Mouse (Mus musculus): ENCODE results near the gene Zranb3. TPM values are rescaled to one million over a fixed set of nuclear protein-coding genes. Genes with fewer than 3 reads are reported as not detected.
"Not testable (repeated sequence)": the region's sequence is repeated elsewhere in the genome, so short reads cannot be mapped to it uniquely, and the experiment has no call there.

Gene Zranb3
- total RNA-seq (2021), result 1 to 10 TPM; 3.1 to 4.0 TPM
- polyA plus RNA-seq (2012; rRNA removed), result 0.73 and 0.79 TPM in 2 replicates
- long read RNA-seq, result 0 reads

DNA sequence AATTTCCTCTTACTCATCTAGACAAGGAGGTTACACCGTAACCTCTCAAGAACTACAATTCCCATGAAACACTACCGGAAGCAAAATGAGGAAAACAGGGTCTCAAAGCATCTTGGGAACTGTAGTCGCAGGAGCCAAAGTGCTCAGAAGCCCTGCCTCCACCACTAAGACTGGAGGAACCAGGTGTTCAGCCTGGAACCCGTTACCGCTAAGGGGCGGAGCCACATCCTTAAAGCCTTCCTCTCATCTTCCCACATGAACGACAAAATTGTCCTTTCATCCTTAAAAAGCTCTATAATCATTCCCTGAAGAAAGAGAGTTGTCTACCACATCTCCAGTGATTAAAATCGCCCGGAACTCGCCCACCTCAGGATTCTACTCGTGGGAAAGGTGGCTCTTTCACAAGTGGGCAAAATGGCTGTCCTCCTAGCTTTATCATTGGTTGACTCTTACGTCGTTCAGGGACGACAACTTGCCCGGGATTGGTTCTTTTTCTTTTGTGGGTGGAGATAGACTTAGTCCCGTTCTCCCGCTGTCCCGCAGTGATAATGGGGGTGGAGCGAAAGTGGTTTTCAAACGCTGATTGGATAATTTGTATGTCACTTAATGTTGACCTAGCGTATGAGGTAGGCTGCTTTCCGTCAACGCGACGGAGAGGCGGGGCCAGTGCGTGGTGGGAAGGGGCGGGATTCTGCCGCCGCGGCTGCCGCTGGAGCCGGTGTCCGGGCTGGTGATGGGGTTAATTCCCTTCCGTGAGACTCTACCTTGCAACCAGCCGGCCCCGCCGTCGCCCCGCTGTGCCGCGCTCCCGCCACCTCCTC, at the start of gene Zranb3, which contains the start of gene R3hdm1:
TSS of gene Zranb3 (minus strand) at position 407 of the 821 bp plus-strand sequence.
TSS of gene R3hdm1 (plus strand) at position 661 of the 821 bp plus-strand sequence.
- peak; percentile 98 for DNase-seq

DNA sequence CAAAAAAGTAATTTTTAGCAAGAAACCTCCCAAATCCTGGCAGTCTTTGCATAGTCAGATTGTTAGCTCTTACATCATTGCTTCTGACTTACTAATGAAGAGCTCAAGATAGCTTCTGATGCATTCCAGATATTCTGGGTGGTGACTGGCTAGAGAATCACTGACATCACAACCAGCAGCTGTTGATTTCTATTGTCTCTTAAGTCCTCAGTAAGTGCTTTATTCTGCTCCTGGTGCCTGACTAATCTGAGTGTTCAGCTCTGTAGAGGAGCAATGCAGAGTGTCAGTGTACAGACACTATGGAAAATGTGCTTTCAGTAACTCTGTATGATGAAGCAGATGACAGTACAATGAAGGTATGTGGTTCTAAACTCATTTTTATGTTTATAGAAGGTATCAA, 38.9 kb upstream of the Zranb3 start:
- DNase-seq, result no peak

- DNase-seq, result no peak
Measured at GRCm38 (mm10) chr1:128141039-128141438, 38.2 kb upstream of the Zranb3 start.

GRCm38 (mm10) chr1:128136222-128136621, 33.4 kb upstream of the Zranb3 start:
- DNase-seq, result not testable (repeated sequence)

DNA sequence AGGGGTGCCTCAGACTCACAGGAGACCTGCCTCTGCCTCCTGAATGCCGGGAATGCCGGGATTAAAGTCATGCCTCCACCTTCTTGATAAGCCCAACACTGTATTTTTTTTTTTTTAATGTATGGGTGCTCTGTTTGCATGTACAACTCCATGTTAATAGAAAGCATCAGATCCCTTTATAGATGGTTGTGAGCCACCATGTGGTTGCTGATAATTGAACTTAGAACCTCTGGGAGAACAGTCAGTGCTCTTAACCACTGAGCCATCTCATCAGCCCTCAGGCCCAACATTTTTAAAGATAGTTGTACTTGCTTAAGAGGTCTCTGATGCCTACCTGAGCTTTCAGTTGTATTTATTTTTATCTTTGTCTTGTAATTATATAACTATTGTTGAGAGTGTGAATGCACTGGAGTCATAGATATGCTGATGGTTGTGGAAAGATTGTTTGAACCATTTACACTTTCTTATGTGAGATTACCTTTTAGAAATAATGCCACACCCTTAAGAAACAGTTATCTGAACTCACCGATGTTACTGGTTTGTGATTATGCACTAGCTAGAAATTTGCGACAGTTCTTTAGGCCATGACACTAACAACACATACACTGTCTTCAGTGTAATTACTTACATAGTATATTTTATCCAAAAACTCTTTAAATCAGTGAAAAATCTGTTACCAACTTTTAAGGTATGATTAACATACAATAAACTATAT, 18.2 kb upstream of the Zranb3 start:
- DNase-seq, result no peak

GRCm38 (mm10) chr1:128103520-128104088, 757 bp upstream of the Zranb3 start:
- no peak for DNase-seq

DNA sequence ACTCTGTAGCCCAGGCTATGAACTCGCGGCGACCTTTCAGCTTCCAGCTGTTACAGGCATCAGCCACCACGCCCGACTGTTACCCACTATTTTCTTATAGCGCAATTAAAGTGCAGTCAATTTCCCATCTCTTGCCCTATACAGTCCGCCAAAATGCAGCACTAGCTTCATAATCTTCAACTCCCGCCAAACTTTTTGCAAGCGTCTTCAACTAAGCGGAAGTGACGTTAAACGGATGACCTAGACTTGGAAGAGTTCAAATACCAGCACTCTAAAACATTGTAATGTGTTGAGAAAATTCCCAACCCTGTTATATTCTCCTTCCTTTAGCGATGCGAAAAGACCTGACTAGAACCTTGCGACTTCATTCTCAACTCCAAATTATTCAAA, 601 bp downstream of the Zranb3 start:
- no peak for DNase-seq

DNA sequence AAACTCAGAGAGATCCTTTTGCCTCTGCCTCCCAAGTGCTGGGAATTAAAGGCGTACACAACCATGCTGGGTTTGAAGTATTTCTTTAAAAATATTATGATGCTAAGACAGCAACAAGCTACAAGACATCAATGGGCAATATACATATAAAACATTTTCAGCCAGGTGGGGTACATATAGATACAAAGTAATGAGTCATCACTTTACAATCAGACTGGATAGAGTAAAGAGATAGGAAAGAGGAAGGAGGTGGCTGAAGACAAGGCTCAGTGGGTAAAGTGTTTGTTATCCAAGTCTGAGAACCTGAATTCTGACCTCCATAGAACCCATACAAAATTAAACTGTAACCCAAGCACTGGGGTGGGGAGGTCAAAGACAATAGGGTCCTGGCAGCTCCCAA, 4.5 kb downstream of the Zranb3 start:
- no peak for DNase-seq

- DNase-seq, result no peak
Measured at GRCm38 (mm10) chr1:128094686-128095085, 8.2 kb downstream of the Zranb3 start.

DNA sequence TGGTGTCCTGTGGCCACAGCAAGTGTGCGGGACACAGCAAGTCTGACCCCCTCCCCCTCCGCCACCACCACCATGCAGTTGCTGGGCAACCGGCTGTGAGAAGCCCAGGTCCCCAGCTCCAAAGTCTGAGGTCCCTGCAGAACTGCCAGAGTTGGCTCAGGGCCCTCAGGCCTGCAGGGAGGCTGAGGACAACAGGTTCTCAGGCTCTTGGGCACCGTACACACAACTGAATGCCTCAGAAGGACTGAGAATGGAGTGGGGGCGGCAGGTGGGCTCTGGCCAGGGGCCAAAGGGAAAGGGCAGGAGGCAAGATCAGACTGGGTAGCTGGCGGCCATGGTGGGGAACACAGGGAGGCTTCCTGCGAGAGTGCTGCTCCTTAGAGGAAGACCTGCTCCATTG, 20.0 kb downstream of the Zranb3 start:
- DNase-seq, result peak; percentile 7

GRCm38 (mm10) chr1:128081873-128082272, 21.0 kb downstream of the Zranb3 start:
- DNase-seq, result no peak

- peak; percentile 33 for DNase-seq
Measured at GRCm38 (mm10) chr1:128080936-128081696, 21.7 kb downstream of the Zranb3 start.

- DNase-seq, result no peak
Measured at GRCm38 (mm10) chr1:128078646-128079045, 24.2 kb downstream of the Zranb3 start.

DNA sequence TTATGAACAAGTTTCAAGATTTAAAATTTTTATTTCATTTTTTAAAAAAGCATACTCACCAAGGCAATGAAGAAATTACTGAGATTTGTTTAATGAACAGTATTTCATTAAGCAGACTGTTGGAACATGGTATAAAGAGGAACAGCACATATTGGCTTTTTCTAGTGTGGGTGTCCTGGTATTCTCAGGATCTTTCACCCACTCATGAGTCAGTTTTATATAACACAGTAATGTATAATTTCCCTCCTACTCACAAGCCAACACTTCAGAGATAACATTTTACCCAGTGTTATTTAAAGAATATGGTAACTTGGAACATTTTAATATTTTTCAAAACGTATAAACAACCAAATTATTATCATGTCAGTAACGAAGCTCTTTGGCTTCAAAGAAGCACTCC, 25.1 kb downstream of the Zranb3 start:
- no peak for DNase-seq

DNA sequence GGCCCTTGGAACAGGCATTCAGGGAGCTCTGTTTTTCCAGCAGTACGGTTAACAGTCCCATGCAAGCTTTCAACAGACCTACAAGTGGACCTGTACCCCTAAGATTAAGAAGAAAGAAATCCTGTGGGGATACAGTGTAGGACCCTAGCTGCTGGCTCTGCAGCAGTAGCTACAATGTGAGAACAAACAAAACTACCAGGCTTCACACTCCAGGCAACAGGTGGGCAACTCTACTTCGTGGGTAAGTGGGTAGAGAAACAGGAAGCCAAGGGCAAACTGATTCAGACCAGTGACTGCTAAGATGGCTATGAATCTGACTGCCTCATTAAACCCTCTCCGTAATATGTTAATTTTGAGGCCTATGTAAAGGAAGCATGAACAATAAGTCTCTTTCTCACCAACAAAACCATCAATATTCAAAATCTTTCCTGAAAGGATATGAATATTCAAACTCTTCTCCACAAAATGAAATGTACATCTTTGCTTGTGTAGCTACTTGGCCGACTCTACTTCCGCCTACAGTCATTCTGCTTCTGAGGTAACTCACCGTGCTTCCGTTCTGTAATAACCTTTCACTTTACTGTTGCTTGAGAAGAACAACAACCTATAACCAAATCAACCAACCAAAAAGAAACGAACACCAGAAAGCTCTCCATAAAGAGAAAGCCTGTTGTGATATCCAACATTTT, 25.9 kb downstream of the Zranb3 start:
- no peak for DNase-seq

GRCm38 (mm10) chr1:128073051-128073450, 29.8 kb downstream of the Zranb3 start:
- DNase-seq, result no peak

- no peak for DNase-seq
Measured at GRCm38 (mm10) chr1:128070003-128070402, 32.8 kb downstream of the Zranb3 start.

DNA sequence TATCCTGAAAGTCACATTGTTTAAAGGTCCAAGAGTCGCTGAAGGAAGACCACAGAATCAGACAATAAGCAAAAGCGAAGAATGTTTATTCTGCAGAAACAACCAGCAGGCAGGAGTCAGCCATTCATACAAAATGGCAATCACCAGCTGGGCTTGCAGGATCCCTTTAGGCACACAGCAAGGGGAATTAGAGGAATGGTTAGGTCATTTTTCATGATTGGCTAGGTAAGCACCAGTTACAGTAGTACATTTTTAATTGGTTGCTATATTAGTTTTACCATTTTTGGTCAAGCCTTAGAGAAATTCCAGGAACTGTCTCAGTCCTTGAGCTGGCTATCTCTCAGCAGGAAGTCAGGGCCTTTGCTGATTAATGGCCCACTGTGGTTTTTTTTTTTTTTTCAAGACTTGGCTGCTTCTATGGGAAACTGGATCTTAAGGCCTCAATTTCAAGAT, 33.9 kb downstream of the Zranb3 start:
- peak; percentile 31 for DNase-seq

- peak; percentile 19 for DNase-seq
Measured at GRCm38 (mm10) chr1:128064716-128065115, 38.1 kb downstream of the Zranb3 start.

- DNase-seq, result no peak
Measured at GRCm38 (mm10) chr1:128062167-128062566, 40.7 kb downstream of the Zranb3 start.

GRCm38 (mm10) chr1:128061401-128061800, 41.4 kb downstream of the Zranb3 start:
- no peak for DNase-seq

Measured in adrenal gland, adult 2 months (tissue).